Mouse (Mus musculus) cortical plate, adult 2 months (tissue): ENCODE data around the gene Fam69a.

ENCODE experiments used
- CTCF ChIP-seq: fragments of 200-500 bp; IDR thresholded peaks from 2 replicates; pipeline ENCODE4 v1.5.1; 2011; ENCODE audit warnings: mild to moderate bottlenecking, control low read depth, low read length; ENCODE audit not compliant: insufficient read depth; ENCODE audit errors: extremely low read depth
- POLR2A ChIP-seq: fragments of 200-500 bp; IDR thresholded peaks from 2 replicates; pipeline ENCODE4 v1.6.1; 2011; ENCODE audit warnings: mild to moderate bottlenecking, low read length, control low read depth; ENCODE audit not compliant: insufficient read depth; ENCODE audit errors: extremely low read depth

DNA sequence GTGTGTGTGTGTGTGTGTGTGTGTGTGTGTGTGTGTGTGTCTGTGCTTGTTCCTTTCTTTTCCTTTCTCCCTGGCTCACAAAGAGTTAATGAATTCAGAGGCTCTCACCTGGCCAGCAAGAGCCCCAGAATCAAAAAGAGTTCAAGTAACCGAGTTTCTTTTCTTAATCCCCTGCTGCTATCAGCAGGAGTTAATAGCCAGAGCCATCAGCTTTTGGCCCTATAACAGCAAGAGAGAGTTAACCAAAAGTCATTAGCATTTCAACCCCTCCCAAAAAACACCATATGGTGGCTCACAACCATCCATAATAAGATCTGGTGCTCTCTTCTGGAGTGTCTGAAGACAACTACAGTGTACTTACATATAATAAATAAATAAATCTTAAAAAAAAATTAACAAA, 27.3 kb upstream of the Fam69a start:
- TF ChIP-seq CTCF (no peak), POLR2A (no peak)
